Mouse (Mus musculus) liver, embryonic 12.5 days (tissue): ENCODE measurements at regions not wholly inside any gene's neighbourhood (a gene's known extent, or its start where the extent isn't known, plus 50 kb on each side); places are given as distances from the start of the nearest gene placed in this dataset. TPM values are rescaled to one million over a fixed set of nuclear protein-coding genes. Genes with fewer than 3 reads are reported as not detected.

Experiments used
- ATAC-seq: fragments of 200-750 bp; cut with Nextera tagmentation; 2 replicates; pipeline ENCODE4 v1.8.0; 2017; ENCODE audit warnings: moderate number of reproducible peaks, mild to moderate bottlenecking, moderate library complexity
- H3K27ac ChIP-seq: fragments of 300-500 bp; sonication (generic); 2 replicates; pipeline ENCODE4 v1.5.1; 2016; ENCODE audit warnings: mild to moderate bottlenecking
- H3K27me3 ChIP-seq: fragments of 300-500 bp; sonication (generic); replicated peaks from 2 replicates; pipeline ENCODE4 v1.6.1; 2016; ENCODE audit warnings: mild to moderate bottlenecking, moderate library complexity
- H3K36me3 ChIP-seq: fragments of 300-500 bp; sonication (generic); 2 replicates; pipeline ENCODE4 v1.6.1; 2016; ENCODE audit warnings: mild to moderate bottlenecking, moderate library complexity
- H3K4me1 ChIP-seq: fragments of 300-500 bp; sonication (generic); 2 replicates; pipeline ENCODE4 v1.6.1; 2016
- H3K4me2 ChIP-seq: fragments of 300-500 bp; sonication (generic); 2 replicates; pipeline ENCODE4 v1.6.1; 2016; ENCODE audit warnings: mild to moderate bottlenecking, moderate library complexity
- H3K4me3 ChIP-seq: fragments of 300-500 bp; sonication (generic); 2 replicates; pipeline ENCODE4 v1.5.1; 2016; ENCODE audit warnings: mild to moderate bottlenecking, moderate library complexity
- H3K9ac ChIP-seq: fragments of 300-500 bp; sonication (generic); 2 replicates; pipeline ENCODE4 v1.6.1; 2016; ENCODE audit warnings: mild to moderate bottlenecking, moderate library complexity
- H3K9me3 ChIP-seq: fragments of 300-500 bp; sonication (generic); replicated peaks from 2 replicates; pipeline ENCODE4 v1.6.1; 2016; ENCODE audit warnings: mild to moderate bottlenecking, moderate library complexity
- WGBS: fragments of 180-500 bp; shearing (Covaris S2); methylation state at CpG from one replicate; pipeline ENCODE4 v1.1.7; 2016; ENCODE audit not compliant: insufficient replicate concordance; 5-methylcytosine and 5-hydroxymethylcytosine counted together
- microRNA-seq: library from miRNA; unstranded; fragments of <30 nt; microRNA quantifications from one replicate; pipeline ENCODE4, GENCODE M21; 2017

DNA sequence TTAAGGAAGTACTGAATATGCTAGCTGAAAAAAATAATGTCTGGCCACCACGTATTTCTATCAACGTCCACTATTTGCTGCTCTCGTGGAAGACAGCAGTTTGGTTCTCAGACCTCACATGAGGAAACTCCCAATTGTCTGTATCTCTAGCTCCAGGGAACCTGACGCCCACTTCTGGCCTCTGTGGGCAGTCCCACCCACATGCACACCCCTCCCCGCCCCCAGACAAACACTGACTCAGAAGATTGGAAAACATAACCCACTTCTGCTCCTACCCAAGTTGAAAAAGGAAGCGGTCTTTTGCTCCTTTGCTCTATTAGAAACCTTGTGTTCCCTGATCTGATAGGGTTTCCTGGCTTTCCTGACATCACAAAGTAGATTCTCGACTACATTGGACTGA lies 99.9 kb upstream of the Ccdc54 start:
- H3K4me1 ChIP-seq: 0 out of 2 replicates have a peak, but pooled peaks cover 5% of the 10 kb centered on the region
- no peak overlapping the region for H3K27ac ChIP-seq
- no peaks in the 10 kb centered on the region for H3K27me3 ChIP-seq
- H3K9me3 ChIP-seq: no peaks in the 10 kb centered on the region
- H3K36me3 ChIP-seq: no peaks in the 10 kb centered on the region
- no peak overlapping the region for H3K4me2 ChIP-seq
- no peak overlapping the region for H3K9ac ChIP-seq
- no peak overlapping the region for H3K4me3 ChIP-seq
- WGBS: 30% methylated on average over 7 of the region's 7 CpGs
- ATAC-seq: no peak

DNA sequence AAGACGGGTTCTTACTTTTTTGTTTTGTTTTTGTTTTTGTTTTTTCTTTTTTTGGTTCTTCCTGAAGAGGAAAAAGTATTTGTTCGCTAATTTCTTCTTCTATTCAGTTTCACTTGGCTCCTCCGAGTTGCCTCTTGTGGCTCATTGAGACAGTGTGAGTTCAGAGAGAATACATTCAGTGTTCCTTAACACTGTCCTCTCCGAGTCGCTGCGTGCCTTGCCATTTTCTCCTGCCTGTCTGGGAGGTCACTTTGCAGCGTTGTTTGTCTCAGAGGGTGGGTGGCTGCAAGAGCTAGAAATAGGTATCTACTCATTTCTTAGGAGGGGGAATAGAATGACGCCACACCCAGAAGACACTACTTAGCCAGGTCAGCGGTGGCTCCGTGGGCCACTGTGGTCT lies 98.6 kb upstream of the Ccdc54 start:
- WGBS: 54% methylated on average over 10 of the region's 10 CpGs
- H3K36me3 ChIP-seq: no peaks in the 10 kb centered on the region
- H3K4me1 ChIP-seq: 0 out of 2 replicates have a peak, but pooled peaks cover 5% of the 10 kb centered on the region
- no peak overlapping the region for H3K9ac ChIP-seq
- no peak overlapping the region for H3K4me2 ChIP-seq
- H3K9me3 ChIP-seq: no peaks in the 10 kb centered on the region
- H3K27me3 ChIP-seq: no peaks in the 10 kb centered on the region
- H3K27ac ChIP-seq: no peak overlapping the region
- H3K4me3 ChIP-seq: no peak overlapping the region
- ATAC-seq: no peak

DNA sequence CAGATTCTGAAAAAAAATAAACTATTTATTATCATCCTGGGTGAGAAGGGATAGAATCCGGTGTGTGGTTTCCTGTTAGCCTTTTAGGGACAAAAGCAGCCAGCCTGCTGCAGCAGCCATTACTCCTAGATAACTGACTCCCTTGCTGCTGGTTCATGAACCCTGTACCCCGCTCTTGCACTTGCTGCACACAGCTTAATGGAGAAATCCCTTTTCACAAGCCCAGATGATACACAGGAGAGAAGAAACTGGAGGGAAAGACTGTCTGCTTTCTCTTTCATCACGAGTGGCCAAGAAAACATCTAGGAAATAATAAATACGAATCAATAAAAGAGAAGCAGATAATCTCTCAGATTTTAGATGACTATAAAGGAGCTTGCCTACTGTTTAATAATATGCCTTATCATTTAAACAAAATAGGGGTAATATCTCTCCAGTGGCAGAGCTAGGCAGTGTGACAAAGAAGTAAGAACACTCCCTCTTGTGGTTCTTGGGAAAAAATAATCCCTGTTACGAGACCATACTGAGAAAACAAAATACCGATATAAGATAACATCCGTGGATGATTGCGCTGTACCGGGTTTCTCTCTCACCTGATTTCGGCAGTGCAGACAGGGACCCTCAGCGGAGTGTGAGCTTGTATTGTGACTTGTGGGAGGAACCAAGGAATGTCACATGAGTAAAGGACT lies 98.0 kb upstream of the Ccdc54 start:
- ATAC-seq: no peak
- Histone ChIP-seq H3K4me2 (no peak overlapping the region), H3K9me3 (no peaks in the 10 kb centered on the region), H3K27ac (no peak overlapping the region), H3K9ac (no peak overlapping the region), H3K4me1 (0 out of 2 replicates have a peak, but pooled peaks cover 5% of the 10 kb centered on the region), H3K4me3 (no peak overlapping the region), H3K27me3 (no peaks in the 10 kb centered on the region), H3K36me3 (no peaks in the 10 kb centered on the region)
- 46% methylated on average over 11 of the region's 11 CpGs for WGBS

DNA sequence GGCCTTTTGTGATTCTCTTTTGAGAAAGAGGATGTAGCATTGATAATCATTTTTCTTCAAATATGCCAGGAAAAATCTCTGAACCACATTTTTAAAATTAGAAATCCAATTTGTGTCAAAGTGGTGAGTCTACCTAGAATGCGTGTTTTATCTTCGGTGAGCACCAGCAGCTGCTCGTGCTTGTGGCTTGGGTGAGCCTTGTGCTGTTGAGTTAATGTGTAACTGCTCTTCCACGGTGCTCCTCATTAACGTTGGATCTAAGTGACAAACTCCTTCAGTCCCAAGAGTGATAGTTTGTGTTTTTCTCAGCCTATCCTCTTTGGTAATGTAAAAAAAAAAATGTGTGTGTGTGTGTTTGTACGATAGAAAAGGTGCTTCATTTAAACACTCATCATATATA lies 88.7 kb upstream of the Ccdc54 start:
- no peak overlapping the region for H3K4me2 ChIP-seq
- no peak overlapping the region for H3K9ac ChIP-seq
- H3K27ac ChIP-seq: no peak overlapping the region
- WGBS: 63% methylated on average over 6 of the region's 6 CpGs
- no peaks in the 10 kb centered on the region for H3K27me3 ChIP-seq
- H3K36me3 ChIP-seq: no peaks in the 10 kb centered on the region
- no peak overlapping the region for H3K4me3 ChIP-seq
- no peaks in the 10 kb centered on the region for H3K9me3 ChIP-seq
- no peak for ATAC-seq
- H3K4me1 ChIP-seq: no peaks in the 10 kb centered on the region

DNA sequence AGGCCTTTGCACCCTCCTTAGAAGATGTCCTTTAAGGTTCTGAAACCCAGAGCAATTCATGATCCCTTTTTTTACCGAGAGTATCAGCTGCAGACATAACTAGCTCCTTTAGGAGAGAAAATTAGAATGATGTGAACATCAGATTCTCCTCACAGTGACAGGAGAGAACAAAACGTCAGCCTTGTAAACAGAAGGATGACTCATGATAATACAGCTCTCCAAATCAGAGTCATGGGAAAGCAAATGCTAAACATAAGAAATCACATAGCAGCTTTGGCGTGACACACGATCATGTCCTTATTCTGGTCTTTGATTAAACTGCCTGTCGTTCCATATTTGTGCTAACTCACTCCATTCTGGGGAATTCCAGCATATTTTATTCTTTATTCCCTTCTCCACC lies 82.4 kb upstream of the Ccdc54 start:
- Histone ChIP-seq H3K4me3 (no peak overlapping the region), H3K9me3 (no peaks in the 10 kb centered on the region), H3K36me3 (no peaks in the 10 kb centered on the region), H3K27ac (no peak overlapping the region), H3K4me1 (no peaks in the 10 kb centered on the region), H3K27me3 (no peaks in the 10 kb centered on the region), H3K4me2 (no peak overlapping the region), H3K9ac (no peak overlapping the region)
- WGBS: 66% methylated on average over 5 of the region's 5 CpGs
- no peak for ATAC-seq

DNA sequence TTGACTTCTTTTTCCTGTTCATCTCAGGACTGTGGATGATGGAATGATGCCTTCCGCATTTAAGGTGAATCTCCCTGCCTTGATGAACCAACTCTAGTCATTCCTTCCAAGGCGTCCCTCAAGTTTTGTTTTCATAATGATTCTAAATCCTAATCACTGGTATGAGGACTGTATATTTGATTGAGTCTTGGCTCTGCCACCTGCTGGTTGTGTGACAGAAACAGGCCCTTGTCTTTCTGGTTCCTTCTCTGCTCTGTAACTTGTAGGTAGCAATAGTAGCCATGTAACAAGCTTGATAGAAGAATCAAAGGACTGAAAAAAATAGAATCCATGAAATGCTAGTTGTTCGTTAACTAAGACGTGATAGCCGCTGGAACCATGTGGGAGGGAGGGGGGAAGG lies 81.8 kb upstream of the Ccdc54 start:
- Histone ChIP-seq H3K4me1 (no peaks in the 10 kb centered on the region), H3K27me3 (no peaks in the 10 kb centered on the region), H3K36me3 (no peaks in the 10 kb centered on the region), H3K9me3 (no peaks in the 10 kb centered on the region), H3K4me2 (no peak overlapping the region), H3K4me3 (no peak overlapping the region), H3K27ac (no peak overlapping the region), H3K9ac (no peak overlapping the region)
- WGBS: 60% methylated on average over 5 of the region's 5 CpGs
- no peak for ATAC-seq

DNA sequence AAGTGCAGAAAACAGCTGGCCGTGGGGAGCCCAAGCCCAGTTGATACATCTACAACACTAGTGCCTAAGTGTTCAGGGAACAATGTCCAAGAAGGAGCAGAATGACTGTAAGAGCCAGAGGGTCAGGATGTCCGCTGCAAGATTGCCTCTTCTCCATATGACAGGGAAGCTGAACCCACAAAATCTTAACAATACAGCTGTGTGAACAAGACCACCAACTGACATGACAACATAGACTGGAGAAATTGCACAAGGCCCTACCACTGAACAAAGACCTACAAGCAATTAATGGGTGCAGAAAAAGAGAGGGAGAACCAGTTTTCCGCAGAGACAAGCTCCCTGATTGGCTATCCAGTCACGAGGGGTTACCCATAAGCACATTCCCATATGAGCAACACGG lies 80.2 kb upstream of the Ccdc54 start:
- no peak overlapping the region for H3K9ac ChIP-seq
- no peak overlapping the region for H3K4me2 ChIP-seq
- H3K27ac ChIP-seq: no peak overlapping the region
- H3K4me1 ChIP-seq: no peaks in the 10 kb centered on the region
- H3K4me3 ChIP-seq: no peak overlapping the region
- ATAC-seq: no peak
- no peaks in the 10 kb centered on the region for H3K9me3 ChIP-seq
- 75% methylated on average over 5 of the region's 5 CpGs for WGBS
- no peaks in the 10 kb centered on the region for H3K27me3 ChIP-seq
- H3K36me3 ChIP-seq: no peaks in the 10 kb centered on the region

DNA sequence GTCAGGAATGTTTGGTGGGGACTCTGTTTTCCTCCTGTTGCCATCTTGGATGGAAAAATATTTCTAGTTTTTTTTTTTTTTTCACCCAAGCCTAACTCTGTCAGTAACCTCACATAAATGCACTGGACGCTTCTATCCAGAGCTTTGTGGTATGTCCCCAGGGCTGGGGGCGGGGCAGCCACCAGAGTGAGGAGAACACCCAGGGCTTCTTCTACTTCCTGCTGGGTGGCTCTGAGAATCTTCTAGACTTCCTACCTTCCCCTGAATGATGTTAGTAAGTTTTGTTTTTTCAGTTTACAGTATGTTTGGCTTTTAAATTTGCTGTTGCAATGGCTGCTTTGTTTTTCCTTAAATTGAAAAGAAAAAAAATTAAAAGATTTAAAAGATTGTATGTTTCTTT lies 73.3 kb upstream of the Ccdc54 start:
- Histone ChIP-seq H3K4me1 (no peaks in the 10 kb centered on the region), H3K4me2 (no peak overlapping the region), H3K9me3 (no peaks in the 10 kb centered on the region), H3K4me3 (no peak overlapping the region), H3K9ac (no peak overlapping the region), H3K36me3 (no peaks in the 10 kb centered on the region), H3K27me3 (no peaks in the 10 kb centered on the region), H3K27ac (no peak overlapping the region)
- ATAC-seq: no peak
- 20% methylated on average over 2 of the region's 2 CpGs for WGBS

Small RNA genes in the stretch of these regions (microRNA-seq; reads per million reads assigned to microRNA genes)
- not detected for gene Mir6363
